Mouse (Mus musculus): ENCODE data around the gene 3110040M04Rik.

- no peak for TF ChIP-seq CTCF (IDR thresholded peaks at IDR 0.05; ENCODE audit: insufficient read depth, low read depth, low read length)
- TF ChIP-seq POLR2A (IDR thresholded peaks at IDR 0.05; ENCODE audit: insufficient read depth, low read depth, low read length) = no peak
Measured at GRCm38 (mm10) chr1:151177937-151178271, 26.0 kb upstream of the 3110040M04Rik start.

Data from olfactory bulb, adult 2 months (tissue).